Mouse (Mus musculus) bone marrow macrophage, adult 2 months (primary cell): ENCODE measurements around the gene Dcbld2.

ENCODE experiments used
- CTCF ChIP-seq: IDR thresholded peaks from 2 replicates; pipeline ENCODE4 v1.5.1; 2012; ENCODE audit warnings: low read depth, mild to moderate bottlenecking, low read length, moderate library complexity
- POLR2A ChIP-seq: IDR thresholded peaks from 2 replicates; pipeline ENCODE4 v1.6.1; 2012; ENCODE audit warnings: mild to moderate bottlenecking, low read depth, low read length, borderline replicate concordance

DNA sequence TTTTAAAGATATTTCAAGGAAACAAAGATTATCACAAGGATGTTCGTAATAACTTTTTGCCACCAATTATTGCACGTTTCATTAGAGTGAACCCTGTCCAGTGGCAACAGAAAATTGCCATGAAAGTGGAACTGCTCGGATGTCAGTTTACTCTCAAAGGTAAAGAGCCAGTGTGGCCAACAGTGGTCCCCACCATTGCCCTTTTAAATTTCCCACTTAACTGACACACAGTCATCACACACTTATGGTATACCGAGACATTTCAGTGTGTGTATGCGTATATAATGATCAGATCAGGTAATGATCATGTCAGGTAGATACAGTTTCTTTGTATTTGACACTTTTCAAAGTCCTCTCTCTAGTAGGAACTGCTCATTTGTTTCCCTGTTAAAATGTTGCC, 46.9 kb downstream of the Dcbld2 start:
- no peak for TF ChIP-seq CTCF
- no peak for TF ChIP-seq POLR2A
